Mouse (Mus musculus) lung, embryonic 16.5 days (tissue): ENCODE measurements around the gene Spg20. TPM values are rescaled to one million over a fixed set of nuclear protein-coding genes. Genes with fewer than 3 reads are reported as not detected.
A peak's percentile ranks its signal among the peaks of the same experiment; 100 is the strongest.

Experiments used
- ATAC-seq: fragments of 200-750 bp; cut with Nextera tagmentation; 2 replicates; pipeline ENCODE4 v1.8.0; 2017; ENCODE audit warnings: low read depth, mild to moderate bottlenecking, moderate library complexity
- H3K27ac ChIP-seq: fragments of 300-500 bp; sonication (generic); 2 replicates; pipeline ENCODE4 v1.5.1; 2014; ENCODE audit warnings: mild to moderate bottlenecking, control low read depth, low read length
- H3K27me3 ChIP-seq: fragments of 300-500 bp; sonication (generic); 2 replicates; pipeline ENCODE4 v1.6.1; 2014; ENCODE audit warnings: low read depth, low read length, mixed read lengths; ENCODE audit not compliant: control insufficient read depth, insufficient read depth
- H3K36me3 ChIP-seq: fragments of 300-500 bp; sonication (generic); 2 replicates; pipeline ENCODE4 v1.6.1; 2014; ENCODE audit warnings: low read length; ENCODE audit not compliant: control insufficient read depth, insufficient read depth
- H3K4me1 ChIP-seq: fragments of 300-500 bp; sonication (generic); replicated peaks from 2 replicates; pipeline ENCODE4 v1.6.1; 2014; ENCODE audit warnings: low read length, mixed read lengths; ENCODE audit not compliant: control insufficient read depth, insufficient read depth
- H3K4me2 ChIP-seq: fragments of 300-500 bp; sonication (generic); 2 replicates; pipeline ENCODE4 v1.6.1; 2014; ENCODE audit warnings: low read depth, low read length, control low read depth
- H3K4me3 ChIP-seq: fragments of 300-500 bp; sonication (generic); 2 replicates; pipeline ENCODE4 v1.5.1; 2014; ENCODE audit warnings: mild to moderate bottlenecking, low read length, control low read depth
- H3K9ac ChIP-seq: fragments of 300-500 bp; sonication (generic); 2 replicates; pipeline ENCODE4 v1.6.1; 2014; ENCODE audit warnings: low read length, control low read depth
- H3K9me3 ChIP-seq: fragments of 300-500 bp; sonication (generic); 2 replicates; pipeline ENCODE4 v1.6.1; 2016; ENCODE audit warnings: low read length; ENCODE audit not compliant: control insufficient read depth
- WGBS: fragments of 180-500 bp; shearing (Covaris S2); extraction: QIAGEN DNeasy Blood & Tissue Kit; methylation state at CpG from one replicate; pipeline ENCODE4 v1.1.7; 2014; 5-methylcytosine and 5-hydroxymethylcytosine counted together
- polyA plus RNA-seq: library from polyadenylated mRNA; unstranded; fragments of >200 nt; fragmentation: Nextera tagmentation; extraction: Ambion mirVana; gene quantifications from 2 replicates; pipeline ENCODE4 v1.2.1, GENCODE M21; 2015

Gene Spg20
- polyA plus RNA-seq, 1 experiment from 2014 or later, result 39.2 TPM

DNA sequence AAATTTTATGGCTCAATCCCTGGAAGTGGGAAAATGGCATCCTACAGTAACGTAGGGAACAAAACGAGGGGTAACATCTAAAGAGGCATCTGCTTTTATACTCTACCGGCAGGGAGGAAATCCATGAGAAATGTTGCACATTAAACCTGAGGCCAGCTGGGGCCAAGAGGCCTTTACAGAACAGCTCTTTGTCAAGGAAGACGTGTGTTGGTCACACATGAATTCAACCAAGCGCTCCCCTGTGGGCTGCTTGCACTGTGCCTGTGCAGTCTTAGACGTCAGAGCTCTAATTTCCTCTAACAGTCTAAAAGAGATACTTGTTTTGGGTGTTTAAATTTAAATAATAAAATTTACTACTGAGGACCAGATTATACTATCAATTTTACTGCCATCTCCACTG is 33.7 kb upstream of the Spg20 start:
- 62% methylated on average over 6 of the region's 6 CpGs for WGBS
- no peaks in the 10 kb centered on the region for H3K9me3 ChIP-seq
- H3K36me3 ChIP-seq, result no peaks in the 10 kb centered on the region
- H3K27ac ChIP-seq, result no peak overlapping the region
- no peak overlapping the region for H3K4me2 ChIP-seq
- H3K27me3 ChIP-seq, result no peaks in the 10 kb centered on the region
- no peak overlapping the region for H3K9ac ChIP-seq
- no peak for ATAC-seq
- H3K4me3 ChIP-seq, result no peak overlapping the region
- H3K4me1 ChIP-seq, result no peaks in the 10 kb centered on the region

DNA sequence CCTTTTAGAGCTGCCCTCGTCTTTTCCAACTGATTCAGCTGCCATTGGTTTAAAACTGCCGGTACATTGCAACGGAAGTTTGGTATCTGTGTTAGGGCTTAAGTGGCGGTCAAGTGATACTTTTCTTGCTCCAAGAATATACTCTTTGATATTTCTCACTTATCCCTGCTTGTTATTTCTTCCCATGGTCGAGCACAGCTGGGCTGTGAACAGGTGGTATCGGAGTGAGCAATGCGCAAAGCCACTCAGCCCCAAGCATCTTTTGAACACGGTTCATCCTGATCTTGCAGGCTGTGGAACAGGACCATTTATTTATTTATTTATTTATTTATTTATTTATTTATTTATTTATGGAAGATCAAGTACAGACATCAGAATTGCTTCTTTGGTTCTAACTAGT is 32.3 kb upstream of the Spg20 start:
- 59% methylated on average over 8 of the region's 8 CpGs for WGBS
- H3K9ac ChIP-seq, result no peak overlapping the region
- H3K4me3 ChIP-seq, result no peak overlapping the region
- no peak overlapping the region for H3K4me2 ChIP-seq
- no peaks in the 10 kb centered on the region for H3K9me3 ChIP-seq
- no peak overlapping the region for H3K27ac ChIP-seq
- no peaks in the 10 kb centered on the region for H3K36me3 ChIP-seq
- ATAC-seq, result no peak
- no peaks in the 10 kb centered on the region for H3K27me3 ChIP-seq
- H3K4me1 ChIP-seq, result no peaks in the 10 kb centered on the region

DNA sequence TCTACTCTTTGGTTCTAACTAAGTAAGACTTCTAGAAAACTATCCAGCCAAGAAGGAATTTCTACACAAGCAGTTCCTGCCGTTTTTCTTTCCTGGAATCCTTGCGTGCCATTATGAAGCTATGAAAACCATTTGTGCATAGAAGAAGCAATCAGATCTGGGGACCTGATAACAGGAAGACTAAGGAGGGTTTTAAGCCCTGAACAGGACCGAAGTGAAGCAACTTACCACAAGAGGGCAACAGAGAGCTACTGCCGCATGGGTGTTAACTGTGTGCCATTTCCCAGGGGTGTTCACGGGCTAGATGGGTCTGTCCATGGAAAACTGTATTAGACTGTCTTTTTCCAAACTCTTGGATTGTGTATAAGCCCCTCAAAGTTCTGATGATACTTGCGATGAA is 31.9 kb upstream of the Spg20 start:
- Histone ChIP-seq H3K4me3 (no peak overlapping the region), H3K4me1 (no peaks in the 10 kb centered on the region), H3K27me3 (no peaks in the 10 kb centered on the region), H3K4me2 (no peak overlapping the region), H3K9me3 (no peaks in the 10 kb centered on the region), H3K36me3 (no peaks in the 10 kb centered on the region), H3K27ac (no peak overlapping the region), H3K9ac (no peak overlapping the region)
- peak; percentile 83 for ATAC-seq
- WGBS, result 14% methylated on average over 6 of the region's 6 CpGs

DNA sequence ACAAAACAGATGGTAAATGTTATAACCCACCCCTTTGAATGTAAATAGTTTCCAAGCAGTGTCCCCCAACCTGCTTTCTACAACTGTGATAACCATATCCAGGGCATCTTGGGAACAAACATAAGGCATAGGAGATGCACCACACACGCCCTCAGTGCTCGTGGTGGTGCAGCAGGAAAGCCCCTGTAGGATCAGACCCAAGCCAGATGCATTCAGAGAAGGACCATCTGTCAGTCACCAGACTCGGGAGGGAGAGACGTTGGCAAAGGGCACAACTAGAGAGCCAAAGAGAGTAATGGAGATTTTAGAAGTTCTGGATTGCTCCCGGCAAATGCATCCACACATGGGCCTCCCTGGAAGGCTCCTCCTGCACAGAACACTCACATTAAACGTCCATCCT is 27.1 kb upstream of the Spg20 start:
- Histone ChIP-seq H3K9ac (no peak overlapping the region), H3K4me3 (no peak overlapping the region), H3K36me3 (no peaks in the 10 kb centered on the region), H3K27ac (no peak overlapping the region), H3K4me1 (no peaks in the 10 kb centered on the region), H3K4me2 (no peak overlapping the region), H3K9me3 (no peaks in the 10 kb centered on the region), H3K27me3 (no peaks in the 10 kb centered on the region)
- ATAC-seq, result no peak
- WGBS, result 53% methylated on average over 6 of the region's 6 CpGs

DNA sequence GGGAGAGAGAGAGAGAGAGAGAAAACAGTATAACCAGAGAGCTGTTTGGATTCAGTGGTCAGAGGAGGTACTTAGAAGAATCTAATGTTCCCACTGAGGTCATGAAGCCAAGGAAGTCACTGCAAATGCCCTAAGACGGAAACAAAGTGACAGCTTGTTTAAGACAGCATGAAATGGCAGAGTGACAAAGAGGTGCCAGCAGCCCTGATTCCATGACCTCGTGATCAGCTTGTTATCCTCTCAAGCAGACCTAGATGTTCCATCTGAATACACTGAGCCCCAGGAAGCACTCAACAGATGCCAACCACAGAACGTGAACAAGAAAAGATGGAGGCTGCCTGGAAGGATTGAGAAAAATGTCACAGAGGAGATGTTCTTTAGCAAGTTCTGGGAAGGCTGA is 26.2 kb upstream of the Spg20 start:
- Histone ChIP-seq H3K4me2 (no peak overlapping the region), H3K9ac (no peak overlapping the region), H3K9me3 (no peaks in the 10 kb centered on the region), H3K4me1 (no peaks in the 10 kb centered on the region), H3K36me3 (no peaks in the 10 kb centered on the region), H3K4me3 (no peak overlapping the region), H3K27me3 (no peaks in the 10 kb centered on the region), H3K27ac (no peak overlapping the region)
- WGBS, result 40% methylated on average over 3 of the region's 3 CpGs
- ATAC-seq, result no peak

DNA sequence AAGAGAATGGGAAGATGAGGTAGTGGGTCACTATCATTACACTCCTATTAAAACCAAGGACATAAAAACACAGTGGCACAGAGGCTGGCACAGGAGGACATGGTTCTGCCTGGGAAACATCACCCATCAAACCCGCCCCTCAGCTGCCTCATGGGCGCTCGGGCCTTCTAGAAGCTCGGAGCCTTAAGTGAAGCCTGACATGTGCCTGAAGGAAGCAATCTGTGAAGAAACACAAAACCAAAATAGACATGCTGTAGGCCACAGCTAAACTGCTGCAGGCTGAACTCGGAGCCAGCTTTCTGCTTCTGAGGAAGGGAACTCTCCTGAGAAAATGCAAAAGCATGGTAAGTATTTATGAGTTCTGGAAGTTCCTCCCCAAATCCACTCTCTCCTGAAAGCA is 25.0 kb upstream of the Spg20 start:
- no peak overlapping the region for H3K9ac ChIP-seq
- H3K27me3 ChIP-seq, result no peaks in the 10 kb centered on the region
- H3K4me3 ChIP-seq, result no peak overlapping the region
- no peak for ATAC-seq
- H3K4me2 ChIP-seq, result no peak overlapping the region
- WGBS, result 86% methylated on average over 5 of the region's 5 CpGs
- H3K27ac ChIP-seq, result no peak overlapping the region
- no peaks in the 10 kb centered on the region for H3K36me3 ChIP-seq
- no peaks in the 10 kb centered on the region for H3K9me3 ChIP-seq
- no peaks in the 10 kb centered on the region for H3K4me1 ChIP-seq

DNA sequence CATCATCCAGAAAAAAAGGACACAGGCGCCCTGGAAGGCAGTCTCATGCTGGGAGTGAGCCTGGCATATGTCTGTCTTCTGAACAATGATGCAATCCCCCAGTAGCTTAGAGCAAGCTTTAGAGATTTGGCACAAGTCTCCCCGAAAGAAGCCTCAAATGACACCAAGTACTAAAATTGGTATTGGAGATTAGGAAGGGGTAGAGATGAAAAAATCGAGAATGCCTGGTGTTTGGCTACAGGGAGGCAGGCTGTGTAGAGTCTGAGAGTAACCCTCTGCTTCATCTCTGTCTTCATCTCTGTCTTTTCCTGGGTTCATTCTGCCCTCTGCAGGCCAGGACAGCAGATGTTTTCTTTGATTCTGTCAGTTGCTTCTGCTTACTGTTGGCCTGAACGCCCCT is 24.5 kb upstream of the Spg20 start:
- H3K9me3 ChIP-seq, result no peaks in the 10 kb centered on the region
- no peak overlapping the region for H3K4me2 ChIP-seq
- no peaks in the 10 kb centered on the region for H3K27me3 ChIP-seq
- no peak for ATAC-seq
- H3K36me3 ChIP-seq, result no peaks in the 10 kb centered on the region
- no peak overlapping the region for H3K9ac ChIP-seq
- no peak overlapping the region for H3K4me3 ChIP-seq
- WGBS, result 57% methylated on average over 4 of the region's 4 CpGs
- no peak overlapping the region for H3K27ac ChIP-seq
- no peaks in the 10 kb centered on the region for H3K4me1 ChIP-seq

DNA sequence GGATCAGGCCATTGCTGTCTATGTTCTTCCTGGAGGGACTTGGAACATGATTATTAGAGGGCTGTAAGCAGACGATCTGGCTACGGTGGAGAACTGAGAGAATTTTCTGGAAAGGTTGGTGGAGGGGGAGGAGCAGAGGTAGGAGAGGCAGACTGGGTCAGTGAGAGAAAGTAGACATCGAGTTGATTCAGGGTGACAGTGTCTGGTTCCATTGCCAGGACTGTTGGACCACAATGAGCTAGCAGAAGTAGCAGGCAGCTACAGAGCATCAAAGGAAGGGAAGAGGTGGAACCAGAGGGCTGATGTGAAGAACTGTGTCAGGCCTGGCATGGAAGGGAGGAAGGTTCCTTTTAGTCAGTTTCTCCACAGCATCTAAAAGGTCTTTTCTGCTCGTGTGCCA is 23.5 kb upstream of the Spg20 start:
- H3K27ac ChIP-seq, result no peak overlapping the region
- WGBS, result 38% methylated on average over 4 of the region's 4 CpGs
- ATAC-seq, result no peak
- no peaks in the 10 kb centered on the region for H3K9me3 ChIP-seq
- no peaks in the 10 kb centered on the region for H3K4me1 ChIP-seq
- no peaks in the 10 kb centered on the region for H3K36me3 ChIP-seq
- no peak overlapping the region for H3K4me2 ChIP-seq
- no peak overlapping the region for H3K9ac ChIP-seq
- H3K27me3 ChIP-seq, result no peaks in the 10 kb centered on the region
- H3K4me3 ChIP-seq, result no peak overlapping the region

DNA sequence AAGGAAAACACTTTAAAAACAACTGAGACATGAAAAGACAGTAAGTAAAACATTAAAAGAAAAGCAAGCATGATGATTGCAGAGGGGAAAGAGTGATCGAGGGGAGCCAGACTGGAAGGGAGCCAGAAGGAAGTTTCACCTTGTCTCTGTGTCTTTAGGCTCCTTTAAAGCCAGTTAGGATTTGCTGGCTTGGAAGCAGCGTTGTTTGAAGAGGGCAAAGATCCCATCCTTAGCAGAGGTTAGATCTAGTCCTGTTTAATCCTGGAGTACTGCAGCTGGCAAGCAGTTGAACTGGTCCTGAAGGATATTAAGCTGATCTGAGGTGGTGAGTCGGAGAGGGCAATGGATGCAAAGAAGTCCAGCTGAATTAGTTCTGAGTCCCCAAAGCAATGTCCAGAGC is 23.1 kb upstream of the Spg20 start:
- Histone ChIP-seq H3K27ac (no peak overlapping the region), H3K36me3 (no peaks in the 10 kb centered on the region), H3K9me3 (no peaks in the 10 kb centered on the region), H3K4me3 (no peak overlapping the region), H3K9ac (no peak overlapping the region), H3K27me3 (no peaks in the 10 kb centered on the region), H3K4me1 (no peaks in the 10 kb centered on the region), H3K4me2 (no peak overlapping the region)
- 45% methylated on average over 3 of the region's 3 CpGs for WGBS
- no peak for ATAC-seq

DNA sequence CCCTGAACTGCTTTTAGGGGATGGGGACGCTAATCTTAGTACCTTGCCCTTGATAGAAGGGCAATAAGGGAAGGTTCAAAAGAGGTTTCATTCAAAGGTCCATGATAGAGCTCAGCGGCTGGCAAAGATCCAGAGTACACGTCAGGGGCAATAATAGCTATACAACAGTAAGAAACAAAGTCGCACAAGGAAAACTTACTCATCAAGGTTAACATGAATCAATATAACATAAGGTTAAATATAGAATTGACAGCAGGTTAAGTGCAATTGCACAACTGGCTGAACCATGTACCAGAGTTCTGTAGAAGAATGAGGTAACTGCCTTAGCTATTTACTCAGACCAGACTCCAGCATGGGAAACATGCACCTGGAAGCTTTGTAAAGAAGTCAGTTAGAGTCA is 22.6 kb upstream of the Spg20 start:
- H3K9me3 ChIP-seq, result no peaks in the 10 kb centered on the region

More for the DNA sequence above, 22.6 kb upstream of the Spg20 start:
- Histone ChIP-seq H3K4me3 (no peak overlapping the region), H3K36me3 (no peaks in the 10 kb centered on the region), H3K27me3 (no peaks in the 10 kb centered on the region), H3K27ac (no peak overlapping the region), H3K9ac (no peak overlapping the region), H3K4me2 (no peak overlapping the region), H3K4me1 (no peaks in the 10 kb centered on the region)
- 61% methylated on average over 4 of the region's 4 CpGs for WGBS
- no peak for ATAC-seq
